Mouse (Mus musculus) mouse embryonic stem cell (cell line): Measurements from ENCODE around the gene Timm44.
"Not testable (repeated sequence)": the region's sequence is repeated elsewhere in the genome, so short reads cannot be mapped to it uniquely, and the experiment has no call there.

Experiments
- in situ Hi-C, 2 experiments: fragments of 300-500 bp; cut with MboI; formaldehyde crosslinking; loops; 1 replicate in 1 of 2; 3 replicates in 1 of 2; pipeline ENCODE4 v1.14.3; 2019 to 2020; ENCODE audit warnings: low sequenced_read_pairs in 2 of 2, low pct_unique_long_range_greater_than_20kb in 1 of 2, mixed read lengths in 1 of 2; ENCODE audit not compliant: unreplicated experiment in 1 of 2

The Timm44 gene

DNA sequence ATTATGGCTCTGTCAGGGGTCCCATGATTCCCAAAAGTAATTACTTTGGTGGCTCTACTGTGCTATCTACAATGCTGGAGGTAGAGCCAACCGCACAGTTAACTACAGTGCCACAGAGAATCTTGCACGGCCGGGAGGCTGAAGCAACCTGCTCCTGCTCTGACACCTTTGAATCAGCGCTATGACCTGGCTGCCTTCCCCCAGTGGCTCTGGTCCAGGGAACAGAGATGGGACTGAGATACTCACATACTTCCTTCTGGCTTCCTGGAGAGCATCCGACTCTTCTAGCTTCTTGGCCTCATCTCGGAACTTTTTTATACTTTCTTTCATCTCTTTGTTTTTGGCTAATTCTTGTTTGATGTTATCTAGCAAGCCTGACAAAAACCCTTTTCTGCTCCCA lies 6.1 kb downstream of the Timm44 start:
- in situ Hi-C loops: no loop called here

DNA sequence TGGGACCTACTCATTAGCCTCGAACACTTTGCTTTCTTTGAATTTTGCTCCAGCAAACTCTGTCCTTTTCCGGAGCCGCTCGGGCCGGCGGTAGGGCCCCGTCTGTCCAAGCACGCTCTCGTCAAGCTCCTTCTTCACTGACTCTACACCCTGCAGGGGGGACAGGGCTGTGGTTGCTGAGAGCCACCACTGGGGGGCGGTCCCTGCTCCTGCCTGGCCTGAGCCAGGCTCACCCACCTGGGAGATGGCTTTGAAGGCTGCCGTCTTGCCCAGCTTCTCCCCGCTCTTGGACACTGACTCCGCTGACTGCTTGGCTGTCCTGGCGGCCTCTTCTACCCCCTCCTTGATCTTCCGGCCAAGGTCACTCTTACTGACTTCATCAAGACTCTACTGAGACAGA lies 8.1 kb downstream of the Timm44 start:
- in situ Hi-C loops: no loop called here

DNA sequence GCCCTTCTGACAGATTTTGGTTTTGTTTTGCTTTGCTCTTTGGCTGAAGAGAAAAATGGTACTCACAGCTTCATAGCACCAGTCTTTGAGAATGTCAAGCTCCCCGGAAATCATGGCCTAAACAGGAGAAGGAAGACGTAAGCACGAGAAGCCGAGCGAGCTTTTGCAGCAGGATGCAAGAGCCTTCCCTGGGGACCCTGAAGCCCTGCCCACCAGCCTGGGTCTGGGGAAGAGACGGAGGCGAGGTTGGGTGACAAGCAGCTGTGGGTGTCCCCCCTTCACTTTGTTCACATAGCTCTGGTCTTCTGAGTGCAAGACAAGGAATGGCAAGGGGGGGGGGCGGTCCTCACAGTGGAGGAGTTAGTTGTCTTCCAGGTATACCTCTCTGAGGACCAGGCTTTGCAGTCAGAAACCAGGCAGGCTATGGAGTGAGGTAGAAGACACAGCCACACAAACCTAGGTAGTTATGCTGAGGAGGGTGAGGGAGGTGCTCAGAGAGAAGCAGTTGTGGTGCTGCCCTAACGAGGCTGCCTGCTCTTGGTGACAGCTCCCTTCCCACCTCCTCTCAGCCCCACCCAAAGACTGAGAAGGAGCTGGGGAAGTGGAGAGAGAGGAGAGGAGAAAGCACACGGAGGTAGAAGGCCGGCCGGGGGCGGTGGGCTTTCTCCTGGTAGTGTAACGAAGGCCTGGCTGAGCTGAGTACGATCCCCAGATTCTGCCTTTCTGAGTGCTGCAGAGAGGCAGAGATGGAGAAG lies 10.4 kb downstream of the Timm44 start:
- in situ Hi-C loops: no loop called here

DNA sequence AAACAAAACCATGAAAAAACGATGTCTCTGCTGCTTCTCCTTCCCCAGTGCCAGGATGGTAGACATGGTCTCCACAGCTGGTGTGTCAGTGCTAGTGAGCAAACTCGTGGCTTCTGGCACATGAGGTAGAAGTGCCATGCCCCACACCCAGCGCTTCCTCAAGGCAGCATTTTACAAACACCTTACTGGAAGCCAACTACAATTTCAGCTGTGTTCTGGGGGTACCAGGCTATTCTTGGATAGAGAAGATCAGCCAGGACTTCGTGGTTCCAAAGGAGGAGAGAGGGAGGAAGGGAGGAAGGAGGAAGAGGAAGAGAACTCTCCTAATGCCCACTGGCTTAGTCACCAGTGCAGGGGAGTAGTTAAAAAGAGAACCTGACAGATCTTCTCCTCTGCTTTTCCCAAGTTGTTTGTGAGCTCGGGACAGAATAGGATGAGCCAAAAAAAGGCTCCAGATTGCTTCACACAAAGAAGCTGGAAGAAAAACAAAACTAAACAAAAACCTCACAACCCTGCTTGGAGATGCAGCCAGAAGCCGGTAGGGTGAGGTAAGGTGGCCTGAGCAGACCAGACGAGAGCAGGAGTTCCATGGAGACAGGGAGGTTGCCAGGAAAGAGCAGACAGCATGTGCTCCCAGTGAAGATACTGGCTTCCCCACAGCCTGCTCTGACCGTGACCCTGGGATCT lies 12.5 kb downstream of the Timm44 start:
- in situ Hi-C loops: no loop called here

GRCm38 (mm10) chr8:4259805-4260170 lies 15.9 kb downstream of the Timm44 start:
- in situ Hi-C loops: no loop called here

DNA sequence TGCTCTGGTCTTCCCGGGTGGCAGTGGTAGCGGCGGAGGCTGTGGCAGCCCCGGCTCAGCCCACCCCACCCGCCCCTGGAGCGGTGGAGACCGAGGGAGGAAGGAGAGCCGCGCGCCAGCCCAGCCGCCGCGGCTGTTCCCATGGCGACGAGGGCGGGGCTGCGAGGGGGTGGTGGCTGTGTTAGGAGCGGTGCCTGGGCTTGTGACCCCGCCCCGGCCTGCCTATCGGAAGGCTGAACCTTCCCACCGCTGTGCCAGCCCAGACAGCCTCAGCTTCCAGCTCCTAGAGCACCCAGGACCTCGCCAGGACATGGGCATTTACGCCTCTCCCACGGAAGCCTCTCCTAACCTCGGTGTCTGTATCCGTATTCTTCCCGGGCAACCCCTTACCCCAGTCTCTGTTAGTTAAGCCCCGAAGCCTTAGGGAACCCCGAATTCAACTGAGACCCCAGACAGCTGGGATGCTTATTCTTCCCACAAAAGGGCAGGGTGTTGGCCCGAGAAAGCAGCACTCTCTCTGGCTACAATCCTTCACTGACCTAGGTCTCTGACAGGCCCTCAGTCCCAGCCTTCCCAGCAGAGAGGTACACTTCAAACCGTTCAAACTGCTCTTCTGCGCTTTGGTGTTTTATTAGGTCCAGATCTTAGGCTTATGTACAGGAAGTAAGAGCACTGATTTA lies 16.4 kb downstream of the Timm44 start, which contains the start of gene Ctxn1:
TSS of gene Ctxn1 (minus strand) at position 150 of the 680 bp plus-strand sequence.
- in situ Hi-C loops: no loop called here

- in situ Hi-C loops: no loop called here
Measured at GRCm38 (mm10) chr8:4258678-4259077, 17.0 kb downstream of the Timm44 start.

- in situ Hi-C loops: no loop called here
Measured at GRCm38 (mm10) chr8:4258233-4258632, 17.5 kb downstream of the Timm44 start.

GRCm38 (mm10) chr8:4257350-4257749 lies 18.4 kb downstream of the Timm44 start:
- in situ Hi-C loops: no loop called here

- in situ Hi-C loops: no loop called here
Measured at GRCm38 (mm10) chr8:4256911-4257310, 18.8 kb downstream of the Timm44 start.

DNA sequence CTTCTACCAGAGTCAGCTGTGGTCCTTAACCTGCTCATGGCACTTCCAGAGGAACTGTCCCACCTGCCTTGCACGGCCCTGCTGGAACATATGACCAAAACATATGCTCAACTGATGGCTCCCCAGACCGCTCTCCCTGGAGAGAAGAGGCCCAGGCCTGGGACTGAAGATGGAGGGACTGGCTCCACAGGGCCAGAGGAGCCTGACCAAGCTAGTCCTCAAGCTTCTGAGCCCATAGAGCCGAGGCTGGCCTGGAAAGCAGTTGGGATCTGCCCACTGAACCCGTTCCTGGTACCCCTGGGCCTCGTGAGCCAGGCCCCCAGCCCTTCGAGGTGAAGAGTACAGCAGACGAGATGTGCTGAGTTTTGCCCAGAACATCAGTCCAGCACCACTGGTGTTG lies 20.2 kb downstream of the Timm44 start:
- in situ Hi-C loops: not testable (repeated sequence)

GRCm38 (mm10) chr8:4254001-4254400 lies 21.7 kb downstream of the Timm44 start:
- in situ Hi-C loops: no loop called here

DNA sequence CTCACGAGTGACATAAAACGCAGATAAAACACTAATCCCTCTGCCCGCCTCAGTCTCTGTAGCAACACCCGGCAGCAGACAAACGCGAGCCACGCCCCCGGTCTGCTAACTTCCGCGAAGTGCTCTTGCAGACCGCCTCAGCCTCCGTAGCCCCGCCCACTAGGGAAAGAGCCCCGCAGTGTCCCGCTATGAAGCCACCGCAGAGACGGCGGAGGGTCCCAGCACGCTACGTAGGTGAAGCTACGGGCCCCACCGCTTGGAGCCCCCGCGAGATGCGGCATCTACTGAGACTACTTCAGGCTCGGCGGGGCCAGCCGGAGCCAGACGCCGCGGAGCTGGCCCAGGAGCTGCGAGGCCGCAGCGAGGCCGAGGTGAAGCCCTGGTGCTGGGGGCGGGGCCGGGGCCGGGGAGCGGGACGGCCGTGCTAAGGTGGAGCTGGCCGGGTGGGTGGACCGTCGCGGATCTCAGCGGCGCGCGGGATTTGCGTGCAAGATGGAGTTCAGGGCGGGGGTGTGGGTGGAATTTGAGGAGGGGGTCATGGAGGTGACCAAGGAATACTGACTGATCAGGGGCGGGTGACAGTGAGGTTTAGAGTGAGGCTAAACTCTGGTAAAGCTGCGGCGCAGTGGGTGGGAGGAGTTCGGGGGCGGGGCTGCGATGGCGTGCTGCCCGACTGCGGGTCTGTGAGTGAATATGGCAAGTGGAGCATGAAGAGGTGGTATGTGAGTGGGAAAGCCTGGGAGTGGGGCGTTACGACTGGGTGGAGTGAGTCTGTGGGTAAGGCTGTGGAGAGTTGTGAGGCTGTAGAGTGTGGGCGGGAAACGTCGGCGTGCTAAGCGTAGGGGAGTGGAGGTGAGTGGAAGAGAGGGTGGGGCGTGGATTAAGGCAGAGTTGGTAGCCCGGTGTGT lies 22.5 kb downstream of the Timm44 start, which contains the start of gene Snapc2:
TSS of gene Snapc2 (plus strand) at position 147 of the 908 bp plus-strand sequence.
- in situ Hi-C loops: no loop called here

- in situ Hi-C loops: no loop called here
Measured at GRCm38 (mm10) chr8:4252116-4252760, 23.5 kb downstream of the Timm44 start.

- in situ Hi-C loops: no loop called here
Measured at GRCm38 (mm10) chr8:4250306-4250970, 25.3 kb downstream of the Timm44 start.

- in situ Hi-C loops: no loop called here
Measured at GRCm38 (mm10) chr8:4249213-4249612, 26.5 kb downstream of the Timm44 start.

GRCm38 (mm10) chr8:4247951-4248540 lies 27.7 kb downstream of the Timm44 start, which contains the start of gene Tgfbr3l:
Tgfbr3l (plus strand) TSS chr8:4248214.
- in situ Hi-C loops: no loop called here
